Mouse (Mus musculus) G1E (cell line): ENCODE results near the gene Gpsm1.

Experiments used
- CTCF ChIP-seq: IDR thresholded peaks from 2 replicates; pipeline ENCODE4 v1.5.1; 2012; ENCODE audit warnings: low read depth, low read length, inconsistent platforms, mixed read lengths
- GATA2 ChIP-seq: IDR thresholded peaks from 2 replicates; pipeline ENCODE4 v1.6.1; 2012; ENCODE audit warnings: low read depth, low read length, inconsistent platforms, borderline replicate concordance

DNA sequence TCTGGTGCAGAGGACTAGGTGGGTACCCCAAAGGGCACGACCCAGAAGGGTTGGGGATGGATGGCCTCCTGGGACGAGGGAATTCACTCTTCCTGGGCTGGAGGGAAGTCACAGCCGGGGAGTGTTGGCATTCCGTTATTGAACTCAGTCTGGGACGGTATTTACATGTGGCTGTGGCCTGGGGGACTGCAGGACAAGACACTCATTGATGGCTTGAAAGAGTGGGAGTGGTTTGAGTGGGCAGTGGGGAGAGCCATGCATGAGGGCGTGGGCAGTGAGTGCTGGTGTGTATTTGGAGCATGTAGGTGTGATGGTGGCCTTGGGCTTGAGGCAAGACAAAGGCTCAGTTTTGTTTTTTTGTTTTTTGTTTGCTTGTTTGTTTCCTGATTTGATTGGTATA lies 15.4 kb downstream of the Gpsm1 start:
- TF ChIP-seq CTCF (no peak), GATA2 (no peak)
